Mouse (Mus musculus) adipocyte (in vitro differentiated cells): ENCODE results near the gene Zfand2b.
A peak's percentile ranks its signal among the peaks of the same experiment; 100 is the strongest.

Experiments
- DNase-seq: peaks from one replicate; pipeline ENCODE4 v3.0.0-alpha.2; 2016; ENCODE audit warnings: low spot score

Zfand2b gene

GRCm38 (mm10) chr1:75213096-75213495, 44.6 kb downstream of the Zfand2b start:
- DNase-seq, result no peak

GRCm38 (mm10) chr1:75214442-75214841, 46.0 kb downstream of the Zfand2b start:
- DNase-seq, result no peak

GRCm38 (mm10) chr1:75214886-75215285, 46.4 kb downstream of the Zfand2b start:
- peak; percentile 28 for DNase-seq

GRCm38 (mm10) chr1:75215785-75216184, 47.3 kb downstream of the Zfand2b start:
- no peak for DNase-seq

- DNase-seq, result no peak
These were observed 48.5 kb downstream of the Zfand2b start for GRCm38 (mm10) chr1:75216797-75217585.

- no peak for DNase-seq
These were observed 49.4 kb downstream of the Zfand2b start for GRCm38 (mm10) chr1:75217893-75218226.

GRCm38 (mm10) chr1:75218227-75219001, 50.0 kb downstream of the Zfand2b start:
- DNase-seq, result no peak

GRCm38 (mm10) chr1:75219078-75219477, 50.6 kb downstream of the Zfand2b start:
- peak; percentile 12 for DNase-seq

GRCm38 (mm10) chr1:75219531-75219930, 51.1 kb downstream of the Zfand2b start, which contains the start of gene Tuba4a:
TSS of gene Tuba4a (minus strand) at chr1:75219865.
- no peak for DNase-seq
